Mouse (Mus musculus) erythroblast, embryonic 14.5 days (primary cell): ENCODE results near the gene Ankrd44.

ENCODE experiments used
- GATA1 ChIP-seq: IDR thresholded peaks from 2 replicates; pipeline ENCODE4 v1.6.1; 2012; ENCODE audit warnings: low read length, inconsistent platforms, mixed read lengths
- TAL1 ChIP-seq: IDR thresholded peaks from 3 replicates; pipeline ENCODE4 v1.6.1; 2012; ENCODE audit warnings: low read length, inconsistent platforms, mixed read lengths

DNA sequence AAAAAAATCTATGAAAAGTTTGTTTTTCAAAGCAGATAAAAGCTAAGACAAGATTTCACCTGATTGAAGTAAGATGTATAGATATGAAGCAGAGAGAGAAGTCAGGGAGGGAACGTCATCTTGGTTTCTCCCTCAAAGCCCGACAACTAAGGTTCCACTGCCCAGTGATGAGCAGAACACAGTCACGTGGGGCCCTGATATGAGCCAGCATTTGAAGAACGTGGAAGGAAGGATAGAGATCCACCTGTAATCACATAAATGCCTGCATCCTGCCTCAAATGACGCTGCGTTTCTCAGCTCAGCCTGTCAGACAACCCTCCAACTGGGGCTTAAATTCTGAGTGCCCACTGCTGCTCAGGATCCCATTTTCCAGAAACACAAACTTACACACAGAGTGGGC lies 52.1 kb downstream of the Ankrd44 start:
- TF ChIP-seq GATA1 (no peak), TAL1 (no peak)
